Mouse (Mus musculus) cerebellum, adult 18-20 months (tissue): ENCODE data around the gene Gm14698.
"Not testable (repeated sequence)": the region's sequence is repeated elsewhere in the genome, so short reads cannot be mapped to it uniquely, and the experiment has no call there.

Experiments used
- DNase-seq, 2 experiments: peaks; one replicate each; pipeline ENCODE4 v3.0.0; 2021

The Gm14698 gene

GRCm38 (mm10) chrX:68821059-68821458, at the start of gene Gm14698:
Gm14698 (plus strand) TSS chrX:68821093.
- DNase-seq: peak in 1 of 2 experiments; percentile 2

- not testable (repeated sequence) for DNase-seq
These were observed 444 bp upstream of the Gm14698 start for GRCm38 (mm10) chrX:68820449-68820848.

DNA sequence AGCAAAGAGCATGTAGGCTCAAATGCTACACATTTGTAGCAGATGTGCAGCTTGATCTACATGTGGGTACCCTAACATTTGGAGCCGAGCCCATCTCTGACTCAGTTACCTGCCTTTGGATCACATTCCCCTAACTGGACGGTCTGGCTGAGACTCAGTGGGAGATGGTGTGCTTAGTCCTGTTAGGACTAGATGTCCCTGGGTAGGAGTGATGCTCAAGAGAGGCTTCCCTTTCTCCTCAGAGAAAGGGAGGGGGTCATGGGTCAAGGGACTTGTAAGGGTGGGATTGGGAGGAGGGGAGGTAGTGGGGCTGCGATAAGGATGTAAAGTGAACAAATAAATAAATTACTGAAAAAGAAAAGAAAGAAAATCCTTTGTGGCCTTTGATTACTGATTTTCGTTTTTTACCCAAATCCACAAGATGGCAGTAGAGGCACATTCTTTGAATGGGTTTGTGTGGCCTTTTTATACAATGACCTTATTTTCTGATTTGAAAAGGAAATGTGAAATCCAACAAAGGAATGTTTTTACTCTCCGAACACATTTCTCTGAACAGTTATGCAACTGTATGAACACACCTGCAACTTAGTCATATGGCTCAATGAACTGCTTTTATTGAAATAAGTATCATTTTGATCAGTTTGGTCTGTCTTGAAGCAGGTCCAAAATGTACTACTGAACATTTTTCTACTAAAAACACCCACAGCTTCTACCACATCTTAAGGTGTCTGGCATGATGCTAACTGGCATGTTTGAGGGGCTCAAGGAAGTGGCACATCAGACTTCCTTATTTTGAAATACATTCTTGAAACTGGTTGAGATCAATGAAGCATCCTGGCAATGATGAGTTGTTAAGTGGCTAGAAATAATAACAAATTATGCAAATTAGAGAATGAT, 18.9 kb downstream of the Gm14698 start:
- DNase-seq: peak in 1 of 2 experiments; percentile 4

- peak; percentile 40 to 57 for DNase-seq
These were observed 44.3 kb downstream of the Gm14698 start for GRCm38 (mm10) chrX:68865145-68865544.
